Mouse (Mus musculus) heart, embryonic 11.5 days (tissue): ENCODE data around the gene Acot5. TPM values are rescaled to one million over a fixed set of nuclear protein-coding genes. Genes with fewer than 3 reads are reported as not detected.
"Not testable (repeated sequence)": the region's sequence is repeated elsewhere in the genome, so short reads cannot be mapped to it uniquely, and the experiment has no call there.

Experiments
- ATAC-seq: fragments of 200-750 bp; cut with Nextera tagmentation; replicated peaks from 2 replicates; pipeline ENCODE4 v1.8.0; 2017; ENCODE audit warnings: moderate library complexity; ENCODE audit not compliant: insufficient number of reproducible peaks, low FRiP score, low TSS enrichment
- H3K27ac ChIP-seq: fragments of 300-500 bp; sonication (generic); 2 replicates; pipeline ENCODE4 v1.5.1; 2014; ENCODE audit warnings: mild to moderate bottlenecking, low read depth, low read length
- H3K27me3 ChIP-seq: fragments of 300-500 bp; sonication (generic); 2 replicates; pipeline ENCODE4 v1.6.1; 2014; ENCODE audit warnings: mild to moderate bottlenecking, low read length, mixed read lengths; ENCODE audit not compliant: control insufficient read depth, insufficient read depth
- H3K36me3 ChIP-seq: fragments of 300-500 bp; sonication (generic); 2 replicates; pipeline ENCODE4 v1.6.1; 2014; ENCODE audit warnings: mild to moderate bottlenecking, low read length, moderate library complexity, mixed read lengths; ENCODE audit not compliant: control insufficient read depth, insufficient read depth
- H3K4me1 ChIP-seq: fragments of 300-500 bp; sonication (generic); 2 replicates; pipeline ENCODE4 v1.6.1; 2014; ENCODE audit warnings: low read length; ENCODE audit not compliant: control insufficient read depth, insufficient read depth
- H3K4me2 ChIP-seq: fragments of 300-500 bp; sonication (generic); 2 replicates; pipeline ENCODE4 v1.6.1; 2014; ENCODE audit warnings: mild to moderate bottlenecking, moderate library complexity
- H3K4me3 ChIP-seq: fragments of 300-500 bp; sonication (generic); 2 replicates; pipeline ENCODE4 v1.5.1; 2014; ENCODE audit warnings: low read depth, low read length
- H3K9ac ChIP-seq: fragments of 300-500 bp; sonication (generic); 2 replicates; pipeline ENCODE4 v1.6.1; 2014; ENCODE audit warnings: mild to moderate bottlenecking, low read depth, low read length, moderate library complexity
- H3K9me3 ChIP-seq: fragments of 300-500 bp; sonication (generic); replicated peaks from 2 replicates; pipeline ENCODE4 v1.6.1; 2016; ENCODE audit warnings: low read length; ENCODE audit not compliant: control insufficient read depth
- WGBS: fragments of 180-500 bp; shearing (Covaris S2); extraction: QIAGEN DNeasy Blood & Tissue Kit; methylation state at CpG from one replicate; pipeline ENCODE4 v1.1.7; 2014; ENCODE audit not compliant: insufficient replicate concordance; 5-methylcytosine and 5-hydroxymethylcytosine counted together
- polyA plus RNA-seq: library from polyadenylated mRNA; unstranded; fragments of >200 nt; fragmentation: Nextera tagmentation; extraction: Ambion mirVana; gene quantifications from 2 replicates; pipeline ENCODE4 v1.2.1, GENCODE M21; 2014

Gene Acot5
- polyA plus RNA-seq, 1 experiment from 2014 or later, result not detected

DNA sequence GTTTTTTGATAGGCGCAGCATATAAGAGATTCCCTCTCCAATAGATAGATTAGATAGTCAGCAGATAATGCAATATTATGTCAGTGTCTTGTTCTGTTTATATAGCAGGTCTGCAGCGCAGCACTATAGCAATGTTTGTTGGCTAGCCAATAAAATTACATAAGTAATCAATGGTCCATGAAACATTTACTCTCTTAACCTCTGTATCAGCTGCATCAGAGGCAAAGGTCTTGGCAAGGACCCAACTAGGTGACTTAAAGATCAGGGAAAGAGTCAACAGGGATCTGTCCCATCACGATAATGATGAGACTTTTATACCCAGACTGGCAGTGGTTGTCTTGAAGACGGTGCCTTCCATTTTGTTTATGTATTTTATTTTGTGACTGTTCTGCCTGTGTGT, 36.3 kb upstream of the Acot5 start:
- no peak overlapping the region for H3K4me3 ChIP-seq
- no peak overlapping the region for H3K9ac ChIP-seq
- H3K4me1 ChIP-seq, result no peaks in the 10 kb centered on the region; the same call in 1 of the 2 replicates
- H3K27me3 ChIP-seq, result no peaks in the 10 kb centered on the region
- no peaks in the 10 kb centered on the region for H3K36me3 ChIP-seq
- H3K4me2 ChIP-seq, result no peak overlapping the region
- H3K9me3 ChIP-seq, result no peaks in the 10 kb centered on the region
- WGBS, result 82% methylated on average over 4 of the region's 4 CpGs
- H3K27ac ChIP-seq, result no peak overlapping the region
- no peak for ATAC-seq

- ATAC-seq, H3K9me3 ChIP-seq, H3K27ac ChIP-seq, H3K4me2 ChIP-seq, H3K9ac ChIP-seq, H3K27me3 ChIP-seq, H3K36me3 ChIP-seq, H3K4me3 ChIP-seq, H3K4me1 ChIP-seq: not testable (repeated sequence)
- 68% methylated on average over 2 of the region's 2 CpGs for WGBS
Measured at GRCm38 (mm10) chr12:84033302-84033701, 35.8 kb upstream of the Acot5 start.

GRCm38 (mm10) chr12:84034108-84034507, 35.0 kb upstream of the Acot5 start:
- 47% methylated on average over 4 of the region's 4 CpGs for WGBS
- Histone ChIP-seq H3K9me3 (no peaks in the 10 kb centered on the region), H3K4me1 (no peaks in the 10 kb centered on the region; the same call in 1 of the 2 replicates), H3K36me3 (no peaks in the 10 kb centered on the region), H3K4me3 (no peak overlapping the region), H3K27me3 (no peaks in the 10 kb centered on the region), H3K4me2 (no peak overlapping the region), H3K27ac (no peak overlapping the region), H3K9ac (no peak overlapping the region)
- no peak for ATAC-seq

- Histone ChIP-seq H3K9ac (peak within 1 kb of the TSS; percentile 62; the same call in 1 of the 2 replicates), H3K4me2 (peak within 1 kb of the TSS; percentile 73), H3K4me3 (peak within 1 kb of the TSS; percentile 43)
- not testable (repeated sequence) for H3K9me3 ChIP-seq, H3K27ac ChIP-seq, H3K27me3 ChIP-seq, H3K36me3 ChIP-seq, H3K4me1 ChIP-seq
- 9% methylated on average over 23 of the region's 32 CpGs for WGBS
- ATAC-seq, result 0 out of 2 replicates have a peak, but pooled peaks have one; percentile 10
Measured at GRCm38 (mm10) chr12:84038241-84038640, 30.9 kb upstream of the Acot5 start, which contains the start of gene Acot4. TSS of gene Acot4 (plus strand) at chr12:84038379.

DNA sequence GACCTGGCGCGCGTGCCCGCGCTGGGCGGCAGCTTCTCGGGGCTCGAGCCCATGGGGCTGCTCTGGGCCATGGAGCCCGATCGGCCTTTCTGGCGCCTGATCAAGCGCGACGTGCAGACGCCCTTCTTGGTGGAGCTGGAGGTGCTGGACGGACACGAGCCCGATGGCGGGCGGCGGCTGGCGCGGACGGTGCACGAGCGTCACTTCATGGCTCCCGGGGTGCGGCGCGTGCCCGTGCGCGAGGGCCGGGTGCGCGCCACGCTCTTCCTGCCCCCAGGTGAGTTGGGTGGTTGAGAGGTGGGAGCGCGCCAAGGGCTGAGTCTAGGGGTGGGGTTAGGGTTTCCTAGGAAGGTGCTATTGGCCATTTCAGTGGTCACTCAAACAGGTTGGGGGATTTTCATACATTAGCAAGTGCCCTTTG, 30.4 kb upstream of the Acot5 start, which contains the start of gene Gm49366:
TSS of gene Gm49366 (plus strand) at position 245 of the 421 bp plus-strand sequence.
- not testable (repeated sequence) for ATAC-seq, H3K27ac ChIP-seq
- 5% methylated on average over 39 of the region's 39 CpGs for WGBS

GRCm38 (mm10) chr12:84042248-84042647, 26.9 kb upstream of the Acot5 start:
- no peak overlapping the region for H3K27ac ChIP-seq
- H3K4me1 ChIP-seq, result no peaks in the 10 kb centered on the region
- no peak overlapping the region for H3K4me3 ChIP-seq
- no peak overlapping the region for H3K9ac ChIP-seq
- no peaks in the 10 kb centered on the region for H3K36me3 ChIP-seq
- no peak for ATAC-seq
- H3K9me3 ChIP-seq, result no peaks in the 10 kb centered on the region
- H3K4me2 ChIP-seq, result no peak overlapping the region
- 82% methylated on average over 5 of the region's 5 CpGs for WGBS
- no peaks in the 10 kb centered on the region for H3K27me3 ChIP-seq

More for the DNA sequence above, 30.4 kb upstream of the Acot5 start, which contains the start of gene Gm49366:
- H3K4me1 ChIP-seq, H3K9me3 ChIP-seq, H3K36me3 ChIP-seq, H3K27me3 ChIP-seq: not testable (repeated sequence)
- Histone ChIP-seq H3K4me2 (peak within 1 kb of the TSS; percentile 73), H3K9ac (peak within 1 kb of the TSS; percentile 62; the same call in 1 of the 2 replicates), H3K4me3 (peak within 1 kb of the TSS; percentile 43)

DNA sequence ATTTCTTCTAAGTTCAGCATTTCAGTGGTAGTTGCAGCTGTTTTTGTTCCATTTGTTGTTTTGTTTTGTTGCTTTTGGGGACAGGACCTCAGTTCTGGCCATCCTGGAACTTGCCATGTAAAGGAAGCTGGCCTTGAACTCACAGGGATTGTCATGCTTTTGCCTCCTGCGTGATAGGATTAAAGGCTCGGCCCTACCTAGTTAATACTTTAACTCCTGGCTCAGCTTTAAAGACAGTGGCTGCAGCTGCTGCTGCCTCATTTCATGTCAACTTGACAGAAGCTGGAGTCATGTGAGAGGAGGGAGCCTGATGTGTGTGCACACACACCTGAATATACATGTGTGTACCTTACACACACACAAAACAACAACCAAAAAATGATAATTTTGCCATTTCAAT, 25.1 kb upstream of the Acot5 start:
- no peak overlapping the region for H3K9ac ChIP-seq
- no peak overlapping the region for H3K27ac ChIP-seq
- no peaks in the 10 kb centered on the region for H3K4me1 ChIP-seq
- H3K9me3 ChIP-seq, result 0 out of 2 replicates have a peak, but pooled peaks cover 2% of the 10 kb centered on the region
- no peak overlapping the region for H3K4me3 ChIP-seq
- WGBS, result 74% methylated on average over 2 of the region's 2 CpGs
- no peak overlapping the region for H3K4me2 ChIP-seq
- no peak for ATAC-seq
- H3K27me3 ChIP-seq, result no peaks in the 10 kb centered on the region
- H3K36me3 ChIP-seq, result no peaks in the 10 kb centered on the region

GRCm38 (mm10) chr12:84046906-84047305, 22.2 kb upstream of the Acot5 start:
- no peak for ATAC-seq
- no peaks in the 10 kb centered on the region for H3K36me3 ChIP-seq
- H3K9me3 ChIP-seq, result 0 out of 2 replicates have a peak, but pooled peaks cover 2% of the 10 kb centered on the region
- H3K27me3 ChIP-seq, result peaks cover under 1% of the 10 kb centered on the region
- no peak overlapping the region for H3K27ac ChIP-seq
- no peak overlapping the region for H3K4me2 ChIP-seq
- no peak overlapping the region for H3K9ac ChIP-seq
- no peak overlapping the region for H3K4me3 ChIP-seq
- 85% methylated on average over 1 of the region's 1 CpGs for WGBS
- no peaks in the 10 kb centered on the region for H3K4me1 ChIP-seq

DNA sequence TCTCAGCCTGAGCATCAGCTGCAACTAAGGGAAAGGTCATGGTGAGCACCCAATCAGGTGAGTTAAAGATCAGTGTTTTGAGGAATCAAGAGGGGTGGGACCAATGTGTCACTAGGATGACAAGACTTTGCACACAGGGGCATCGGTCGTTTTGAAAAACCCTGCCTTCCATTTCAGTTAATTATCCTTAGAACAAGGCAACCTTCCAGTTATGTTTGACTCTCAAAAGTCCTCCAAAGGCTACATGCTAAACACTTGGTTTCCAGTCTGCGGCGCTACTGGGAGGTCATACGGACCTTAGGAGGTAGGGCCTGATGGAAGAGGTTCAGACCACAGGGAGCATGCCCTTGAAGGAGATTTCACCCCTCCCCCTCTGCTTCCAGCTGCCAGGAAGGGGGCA, 18.4 kb upstream of the Acot5 start:
- peaks cover 19% of the 10 kb centered on the region for H3K27me3 ChIP-seq
- H3K36me3 ChIP-seq, H3K27ac ChIP-seq, H3K9ac ChIP-seq, ATAC-seq, H3K9me3 ChIP-seq, H3K4me3 ChIP-seq, H3K4me2 ChIP-seq, H3K4me1 ChIP-seq: not testable (repeated sequence)
- WGBS, result 76% methylated on average over 5 of the region's 5 CpGs
